Mouse (Mus musculus): Measurements from ENCODE around the gene Wdr26. TPM values are rescaled to one million over a fixed set of nuclear protein-coding genes. Genes with fewer than 3 reads are reported as not detected.

The Wdr26 gene
- total and polyA plus RNA-seq, 2 experiments from 2014 or later: 40.1 to 47.4 TPM

- Histone ChIP-seq H3K27ac (no peak overlapping the region), H3K9ac (replicated peaks; ENCODE audit: low read length) (no peak overlapping the region), H3K4me2 (ENCODE audit: low read depth, low read length) (no peak overlapping the region), H3K27me3 (ENCODE audit: insufficient read depth, low read length) (no peaks in the 10 kb centered on the region), H3K36me3 (ENCODE audit: insufficient read depth, low read length) (no peaks in the 10 kb centered on the region), H3K4me3 (ENCODE audit: low read length) (no peak overlapping the region), H3K4me1 (ENCODE audit: insufficient read depth, low read length) (0 out of 2 replicates have a peak, but pooled peaks cover 4% of the 10 kb centered on the region), H3K9me3 (ENCODE audit: low read length) (no peaks in the 10 kb centered on the region)
- 94% methylated on average over 8 of the region's 8 CpGs for WGBS
- no peak for DNase-seq (ENCODE audit: low spot score)
- no peak for ATAC-seq
- TF ChIP-seq CTCF (IDR thresholded peaks at IDR 0.05; ENCODE audit: low read depth): no peak
These were observed 39.2 kb upstream of the Wdr26 start for GRCm38 (mm10) chr1:181250961-181251360.

DNA sequence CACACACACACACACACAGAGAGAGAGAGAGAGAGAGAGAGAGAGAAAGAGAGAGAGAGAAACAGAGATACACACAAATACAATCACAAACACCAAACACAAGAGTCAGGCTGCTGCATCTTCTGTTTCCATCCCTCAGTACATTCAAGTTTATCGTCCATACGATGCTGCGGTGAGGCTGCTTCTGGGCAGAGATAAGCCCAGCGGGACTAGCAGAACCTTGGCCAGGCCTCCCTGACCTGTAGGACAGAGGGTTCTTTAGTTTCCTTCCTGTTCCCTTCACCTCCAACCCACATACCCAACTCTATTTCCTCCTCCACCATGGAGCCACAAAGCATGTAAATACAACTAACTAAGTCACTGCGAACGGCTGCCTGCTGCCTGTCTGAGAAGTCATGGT lies 37.7 kb upstream of the Wdr26 start:
- no peak overlapping the region for H3K27ac ChIP-seq
- WGBS: 88% methylated on average over 6 of the region's 6 CpGs
- H3K27me3 ChIP-seq (ENCODE audit: insufficient read depth, low read length): no peaks in the 10 kb centered on the region
- H3K4me3 ChIP-seq (ENCODE audit: low read length): no peak overlapping the region
- no peaks in the 10 kb centered on the region for H3K4me1 ChIP-seq (ENCODE audit: insufficient read depth, low read length)
- TF ChIP-seq CTCF (IDR thresholded peaks at IDR 0.05; ENCODE audit: low read depth): no peak
- H3K36me3 ChIP-seq (ENCODE audit: insufficient read depth, low read length): no peaks in the 10 kb centered on the region
- H3K9ac ChIP-seq (replicated peaks; ENCODE audit: low read length): no peak overlapping the region
- no peaks in the 10 kb centered on the region for H3K9me3 ChIP-seq (ENCODE audit: low read length)
- H3K4me2 ChIP-seq (ENCODE audit: low read depth, low read length): no peak overlapping the region
- no peak for DNase-seq (ENCODE audit: low spot score)
- no peak for ATAC-seq

DNA sequence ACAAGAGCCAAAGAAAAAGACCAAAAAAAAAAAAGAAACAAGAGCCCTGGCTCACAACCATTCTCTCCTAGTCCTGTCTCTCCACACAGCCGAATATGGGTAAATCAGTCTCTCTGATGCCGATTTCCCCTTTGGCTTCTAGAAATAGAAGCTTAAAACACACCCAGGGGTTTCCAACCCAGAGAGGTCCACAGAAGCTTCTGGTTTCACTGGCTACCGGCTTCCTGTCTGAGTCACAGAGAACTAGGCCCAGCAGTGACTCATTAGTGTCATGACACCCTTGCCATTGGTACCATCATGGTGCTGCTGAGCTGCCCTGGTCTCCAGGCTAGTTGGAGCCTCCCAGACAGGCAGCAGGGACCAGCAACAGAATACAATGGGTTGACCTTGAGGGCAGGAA lies 35.4 kb upstream of the Wdr26 start:
- H3K36me3 ChIP-seq (ENCODE audit: insufficient read depth, low read length): no peaks in the 10 kb centered on the region
- WGBS: 81% methylated on average over 3 of the region's 3 CpGs
- H3K4me2 ChIP-seq (ENCODE audit: low read depth, low read length): no peak overlapping the region
- no peaks in the 10 kb centered on the region for H3K27me3 ChIP-seq (ENCODE audit: insufficient read depth, low read length)
- H3K4me3 ChIP-seq (ENCODE audit: low read length): no peak overlapping the region
- no peaks in the 10 kb centered on the region for H3K4me1 ChIP-seq (ENCODE audit: insufficient read depth, low read length)
- ATAC-seq (no peak), DNase-seq (ENCODE audit: low spot score) (no peak)
- no peak overlapping the region for H3K27ac ChIP-seq
- no peak overlapping the region for H3K9ac ChIP-seq (replicated peaks; ENCODE audit: low read length)
- no peaks in the 10 kb centered on the region for H3K9me3 ChIP-seq (ENCODE audit: low read length)
- no peak for TF ChIP-seq CTCF (IDR thresholded peaks at IDR 0.05; ENCODE audit: low read depth)

DNA sequence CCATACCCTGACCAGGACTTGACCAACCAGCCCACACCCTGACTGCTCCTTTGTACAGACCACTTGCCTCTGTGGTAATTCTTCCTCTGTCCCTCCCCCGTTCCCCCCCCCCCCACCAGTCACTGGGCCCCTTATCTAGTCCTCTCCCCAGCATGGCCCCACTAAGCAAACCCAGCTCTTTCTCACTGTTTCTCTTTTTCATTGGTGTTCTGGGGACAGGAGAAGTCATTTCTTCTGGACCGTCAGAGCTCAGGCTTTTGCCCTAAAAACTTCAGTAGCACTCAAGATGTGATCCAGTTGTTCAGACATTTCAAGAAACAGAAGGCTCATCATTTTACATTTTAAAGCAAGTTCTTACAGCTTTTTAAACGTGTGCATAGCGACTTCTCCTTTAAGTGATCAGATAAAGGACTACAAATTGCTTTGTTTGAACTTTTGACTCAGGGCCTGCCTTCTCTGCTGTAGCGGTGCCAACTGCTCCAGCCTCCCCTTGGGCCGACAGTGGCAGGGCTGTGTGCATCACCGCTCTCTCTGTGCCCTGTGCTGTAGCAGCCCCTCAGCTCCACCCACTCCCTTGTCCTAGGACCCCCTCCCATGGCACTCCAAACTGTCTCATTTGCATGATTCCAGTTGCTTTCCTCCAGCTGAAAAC lies 34.8 kb upstream of the Wdr26 start:
- ATAC-seq: no peak
- H3K9me3 ChIP-seq (ENCODE audit: low read length): no peaks in the 10 kb centered on the region
- H3K27ac ChIP-seq: no peak overlapping the region
- H3K4me1 ChIP-seq (ENCODE audit: insufficient read depth, low read length): no peaks in the 10 kb centered on the region
- TF ChIP-seq CTCF (IDR thresholded peaks at IDR 0.05; ENCODE audit: low read depth): no peak
- H3K4me2 ChIP-seq (ENCODE audit: low read depth, low read length): no peak overlapping the region
- no peaks in the 10 kb centered on the region for H3K27me3 ChIP-seq (ENCODE audit: insufficient read depth, low read length)
- DNase-seq (ENCODE audit: low spot score): no peak
- H3K9ac ChIP-seq (replicated peaks; ENCODE audit: low read length): no peak overlapping the region
- 41% methylated on average over 7 of the region's 7 CpGs for WGBS
- no peaks in the 10 kb centered on the region for H3K36me3 ChIP-seq (ENCODE audit: insufficient read depth, low read length)
- no peak overlapping the region for H3K4me3 ChIP-seq (ENCODE audit: low read length)

DNA sequence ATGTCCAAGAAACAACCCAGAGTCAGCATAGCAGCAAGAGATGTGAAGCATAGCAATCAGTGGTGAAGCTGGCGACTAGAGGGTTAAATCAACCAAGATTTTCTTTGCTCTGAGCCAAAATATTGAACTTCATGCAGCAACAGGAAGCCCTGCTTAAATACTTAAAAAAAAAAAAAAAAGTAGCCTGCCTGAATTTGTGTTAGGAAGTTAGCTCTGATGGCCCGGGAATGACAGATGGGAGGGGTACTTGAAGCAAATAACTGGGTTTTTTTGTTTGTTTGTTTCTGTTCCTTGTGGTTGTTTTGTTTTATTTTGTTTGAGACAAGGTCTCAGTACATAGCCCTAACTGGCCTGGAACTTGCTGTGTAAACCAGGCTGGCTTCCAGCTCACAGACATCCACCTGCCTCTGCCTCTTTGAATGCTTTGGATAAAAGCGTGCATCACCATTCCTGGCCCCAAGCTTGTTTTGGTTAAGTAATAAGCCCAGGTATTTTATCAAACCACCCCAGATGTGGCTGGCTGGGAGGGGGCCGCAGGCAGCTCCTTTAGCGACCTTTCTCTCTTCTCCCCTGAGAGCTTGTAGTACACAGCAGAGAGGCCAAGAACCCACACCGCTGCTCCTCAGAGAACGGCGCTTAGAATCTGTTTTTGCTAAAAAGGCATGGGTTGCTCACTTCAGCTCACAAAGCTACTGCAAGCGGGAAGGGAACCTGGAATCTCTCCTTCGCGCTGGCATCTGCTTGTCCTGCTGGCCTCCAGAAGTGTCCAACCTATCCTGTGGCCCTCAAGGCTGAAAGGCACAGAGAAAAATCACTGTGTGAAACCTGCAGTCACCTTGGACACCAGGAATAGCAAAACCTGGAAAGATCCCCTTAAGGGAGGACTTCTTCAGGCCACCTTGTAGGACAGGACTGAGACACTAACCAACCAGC lies 34.0 kb upstream of the Wdr26 start:
- no peaks in the 10 kb centered on the region for H3K4me1 ChIP-seq (ENCODE audit: insufficient read depth, low read length)

DNA sequence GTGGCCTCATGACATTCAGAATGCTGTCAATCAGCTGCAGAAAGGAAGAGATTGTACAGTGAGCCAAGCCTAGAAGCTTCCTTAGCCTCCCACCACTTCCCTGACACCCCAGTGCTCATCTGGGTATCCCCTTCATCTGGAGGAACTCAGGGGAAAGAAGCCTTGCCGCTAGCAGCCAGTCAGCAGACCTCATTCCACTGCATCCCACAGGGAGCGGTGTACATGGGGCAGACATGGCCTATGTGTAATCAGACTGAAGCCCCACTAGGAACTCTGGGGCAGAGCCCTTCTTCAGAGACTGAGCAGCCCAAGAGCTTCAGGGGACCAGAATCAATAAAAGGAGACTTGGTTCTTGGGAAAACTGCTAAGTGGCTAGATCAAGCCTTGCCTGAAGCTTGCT lies 33.3 kb upstream of the Wdr26 start:
- Histone ChIP-seq H3K4me2 (ENCODE audit: low read depth, low read length) (no peak overlapping the region), H3K27me3 (ENCODE audit: insufficient read depth, low read length) (no peaks in the 10 kb centered on the region), H3K4me1 (ENCODE audit: insufficient read depth, low read length) (no peaks in the 10 kb centered on the region), H3K9ac (replicated peaks; ENCODE audit: low read length) (no peak overlapping the region), H3K36me3 (ENCODE audit: insufficient read depth, low read length) (no peaks in the 10 kb centered on the region), H3K9me3 (ENCODE audit: low read length) (no peaks in the 10 kb centered on the region), H3K4me3 (ENCODE audit: low read length) (no peak overlapping the region), H3K27ac (no peak overlapping the region)
- no peak for DNase-seq (ENCODE audit: low spot score)
- no peak for TF ChIP-seq CTCF (IDR thresholded peaks at IDR 0.05; ENCODE audit: low read depth)
- 90% methylated on average over 2 of the region's 2 CpGs for WGBS
- ATAC-seq: no peak

More for the DNA sequence above, 34.0 kb upstream of the Wdr26 start:
- Histone ChIP-seq H3K4me2 (ENCODE audit: low read depth, low read length) (no peak overlapping the region), H3K36me3 (ENCODE audit: insufficient read depth, low read length) (no peaks in the 10 kb centered on the region), H3K9ac (replicated peaks; ENCODE audit: low read length) (no peak overlapping the region), H3K9me3 (ENCODE audit: low read length) (no peaks in the 10 kb centered on the region), H3K4me3 (ENCODE audit: low read length) (no peak overlapping the region), H3K27me3 (ENCODE audit: insufficient read depth, low read length) (no peaks in the 10 kb centered on the region), H3K27ac (no peak overlapping the region)
- no peak for TF ChIP-seq CTCF (IDR thresholded peaks at IDR 0.05; ENCODE audit: low read depth)
- DNase-seq (ENCODE audit: low spot score) (no peak), ATAC-seq (no peak)
- 79% methylated on average over 11 of the region's 11 CpGs for WGBS

- no peak for ATAC-seq
- Histone ChIP-seq H3K4me3 (ENCODE audit: low read length) (no peak overlapping the region), H3K27ac (no peak overlapping the region), H3K9ac (replicated peaks; ENCODE audit: low read length) (no peak overlapping the region), H3K4me2 (ENCODE audit: low read depth, low read length) (no peak overlapping the region), H3K27me3 (ENCODE audit: insufficient read depth, low read length) (no peaks in the 10 kb centered on the region), H3K4me1 (ENCODE audit: insufficient read depth, low read length) (no peaks in the 10 kb centered on the region), H3K36me3 (ENCODE audit: insufficient read depth, low read length) (no peaks in the 10 kb centered on the region), H3K9me3 (ENCODE audit: low read length) (no peaks in the 10 kb centered on the region)
- WGBS: 98% methylated on average over 3 of the region's 3 CpGs
- DNase-seq (ENCODE audit: low spot score): no peak
- no peak for TF ChIP-seq CTCF (IDR thresholded peaks at IDR 0.05; ENCODE audit: low read depth)
These were observed 29.4 kb upstream of the Wdr26 start for GRCm38 (mm10) chr1:181241185-181241584.
